Mouse (Mus musculus) G1E (cell line): ENCODE measurements around the gene St6galnac3. TPM values are rescaled to one million over a fixed set of nuclear protein-coding genes. Genes with fewer than 3 reads are reported as not detected.

Experiments used
- ATAC-seq: 2 replicates; pipeline ENCODE4 v1.8.0; 2016; ENCODE audit warnings: mild to moderate bottlenecking; ENCODE audit not compliant: insufficient number of reproducible peaks, poor library complexity, low FRiP score, severe bottlenecking; ENCODE audit errors: extremely low read depth
- DNase-seq: peaks from one replicate; pipeline ENCODE4 v3.0.0; 2012; ENCODE audit warnings: low spot score
- H3K27me3 ChIP-seq: 2 replicates; pipeline ENCODE4 v1.6.1; 2012; ENCODE audit warnings: mild to moderate bottlenecking, low read length, inconsistent platforms; ENCODE audit not compliant: insufficient read depth
- H3K36me3 ChIP-seq: replicated peaks from 2 replicates; pipeline ENCODE3; 2012; ENCODE audit warnings: mild to moderate bottlenecking, inconsistent platforms
- H3K4me1 ChIP-seq: 2 replicates; pipeline ENCODE4 v1.6.1; 2012; ENCODE audit warnings: low read depth, low read length, inconsistent platforms, mixed read lengths; ENCODE audit not compliant: insufficient read depth
- H3K4me3 ChIP-seq: 2 replicates; pipeline ENCODE4 v1.5.1; 2012; ENCODE audit warnings: low read depth, mild to moderate bottlenecking, inconsistent platforms, low read length, moderate library complexity, mixed read lengths
- H3K9me3 ChIP-seq: replicated peaks from 2 replicates; pipeline ENCODE4 v1.6.1; 2012; ENCODE audit warnings: inconsistent platforms
- CTCF ChIP-seq: IDR thresholded peaks from 2 replicates; pipeline ENCODE4 v1.5.1; 2012; ENCODE audit warnings: low read depth, low read length, inconsistent platforms, mixed read lengths
- GATA1 ChIP-seq: IDR thresholded peaks from 2 replicates; pipeline ENCODE4 v1.6.1; 2012; ENCODE audit warnings: borderline replicate concordance, low read length, inconsistent platforms, mixed read lengths
- GATA2 ChIP-seq: IDR thresholded peaks from 2 replicates; pipeline ENCODE4 v1.6.1; 2012; ENCODE audit warnings: low read depth, low read length, inconsistent platforms, borderline replicate concordance
- POLR2AphosphoS5 ChIP-seq: IDR thresholded peaks from 2 replicates; pipeline ENCODE4 v1.6.1; 2012; ENCODE audit warnings: low read depth, low read length, inconsistent platforms; ENCODE audit not compliant: insufficient replicate concordance
- TAL1 ChIP-seq: conservative IDR thresholded peaks from 2 replicates; pipeline ENCODE4 v1.6.1; 2012; ENCODE audit warnings: low read depth, low read length, inconsistent platforms, mixed read lengths
- polyA plus RNA-seq: library from polyadenylated mRNA; stranded (reverse); fragments of >175 nt; gene quantifications from 2 replicates; pipeline ENCODE4 v1.2.3, GENCODE M21; 2012
- total RNA-seq, 2 experiments: library from RNA; stranded (forward) in 1 of 2; stranded (reverse) in 1 of 2; fragments of 200-1000 nt in 1 of 2; fragments of >200 nt in 1 of 2; fragmentation: Nextera tagmentation in 1 of 2; gene quantifications; 2 replicates each; pipeline ENCODE4 v1.2.3; 2014 to 2017

Gene St6galnac3
- total and polyA plus RNA-seq, 3 experiments, result 1.3 to 62.8 (median 45.7) TPM

DNA sequence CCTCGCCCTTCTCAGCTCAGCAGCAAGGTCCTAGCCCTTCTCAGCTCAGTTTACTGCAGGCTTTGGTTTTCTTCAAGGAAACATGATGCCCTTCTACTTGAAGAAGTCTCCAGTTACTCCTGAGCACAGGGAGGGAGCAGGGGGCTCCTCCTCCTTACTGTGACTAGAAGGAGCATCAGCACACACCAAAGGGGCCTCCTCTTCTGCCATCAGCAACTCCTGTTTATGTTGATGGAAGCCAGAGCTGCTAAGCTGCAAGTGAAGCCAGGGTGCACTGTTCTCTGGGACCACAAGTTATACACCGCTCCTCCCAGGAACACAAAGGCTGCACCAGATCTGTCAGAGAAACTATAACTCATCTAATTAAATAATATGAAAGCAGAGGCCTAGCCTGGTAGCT, 34.4 kb downstream of the St6galnac3 start:
- no peak for TF ChIP-seq GATA1
- TF ChIP-seq TAL1, result no peak
- no peak for TF ChIP-seq GATA2
- TF ChIP-seq POLR2AphosphoS5, result no peak
- no peak for TF ChIP-seq CTCF
- Histone ChIP-seq H3K4me1 (peaks cover 57% of the 10 kb centered on the region), H3K4me3 (no peak overlapping the region), H3K36me3 (peaks cover 52% of the 10 kb centered on the region), H3K9me3 (no peaks in the 10 kb centered on the region), H3K27me3 (no peaks in the 10 kb centered on the region)
- DNase-seq (no peak), ATAC-seq (no peak)

DNA sequence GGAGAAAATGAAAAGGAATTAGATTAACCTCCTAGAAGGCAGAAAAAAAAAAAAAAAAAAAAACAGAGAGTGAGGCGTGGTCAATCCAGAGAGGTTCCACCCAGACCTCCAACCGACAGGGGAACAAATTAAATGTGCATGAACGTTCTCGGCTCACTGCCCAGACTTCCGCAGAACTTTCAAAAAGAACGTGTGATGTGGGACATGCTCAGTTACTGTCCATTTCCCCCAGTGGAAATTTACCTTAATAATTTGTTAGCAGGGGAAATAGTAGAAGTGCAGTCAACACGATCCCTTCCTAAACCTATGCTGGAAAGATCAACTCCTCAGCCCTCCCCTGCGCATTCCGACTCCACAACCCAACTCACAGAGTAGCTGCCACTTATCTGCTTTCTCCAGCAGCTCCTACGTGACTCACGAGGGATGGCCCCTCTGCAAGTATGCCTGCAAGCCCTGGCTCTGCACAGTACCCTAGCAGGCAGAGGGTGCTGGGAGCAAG, 35.1 kb downstream of the St6galnac3 start:
- H3K27me3 ChIP-seq, result no peaks in the 10 kb centered on the region
- ATAC-seq, result no peak
- H3K36me3 ChIP-seq, result peaks cover 46% of the 10 kb centered on the region
- H3K4me1 ChIP-seq, result peaks cover 52% of the 10 kb centered on the region
- TF ChIP-seq GATA2 (no peak), CTCF (no peak), POLR2AphosphoS5 (no peak), GATA1 (no peak)
- DNase-seq, result no peak
- H3K9me3 ChIP-seq, result no peaks in the 10 kb centered on the region
- no peak overlapping the region for H3K4me3 ChIP-seq

DNA sequence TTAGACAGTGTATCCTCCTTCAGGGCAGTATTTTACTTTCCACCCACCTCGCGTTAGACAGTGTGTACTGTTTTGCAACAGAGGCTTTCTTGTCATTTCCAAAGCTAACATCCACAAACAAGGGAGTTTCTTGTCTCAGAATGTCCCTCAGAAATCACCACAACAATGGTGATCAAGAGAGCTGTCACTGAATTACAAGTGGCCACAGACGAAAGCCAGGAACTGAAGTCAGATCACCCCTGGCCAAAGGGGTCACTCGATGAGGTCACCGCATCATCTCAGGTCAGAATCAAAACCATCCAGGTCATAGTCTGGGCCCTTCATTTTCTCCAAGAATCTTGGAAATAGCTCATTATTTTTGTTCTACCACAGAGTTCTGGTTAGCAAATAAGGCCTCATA, 37.1 kb downstream of the St6galnac3 start:
- Histone ChIP-seq H3K4me1 (peaks cover 56% of the 10 kb centered on the region), H3K36me3 (peaks cover 50% of the 10 kb centered on the region), H3K9me3 (no peaks in the 10 kb centered on the region), H3K4me3 (no peak overlapping the region), H3K27me3 (no peaks in the 10 kb centered on the region)
- TF ChIP-seq CTCF (no peak), GATA2 (no peak), POLR2AphosphoS5 (no peak), GATA1 (no peak), TAL1 (no peak)
- ATAC-seq (no peak), DNase-seq (no peak)

DNA sequence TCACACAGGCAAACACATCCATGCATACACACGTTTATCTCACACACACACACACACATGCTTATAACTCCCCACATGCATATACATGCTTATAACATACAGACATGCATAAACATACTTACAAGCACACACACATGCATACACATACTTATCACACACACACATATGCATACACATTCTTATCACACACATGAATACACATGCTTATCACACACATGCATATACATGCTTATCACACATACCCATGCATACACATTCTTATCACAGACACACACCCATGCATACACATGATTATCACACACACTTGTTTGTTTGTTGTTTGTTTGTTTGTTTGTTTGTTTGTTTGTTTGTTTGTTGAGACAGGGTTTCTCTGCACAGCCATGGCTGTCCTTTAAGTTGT, 40.1 kb downstream of the St6galnac3 start:
- H3K4me3 ChIP-seq, result no peak overlapping the region
- H3K9me3 ChIP-seq, result no peaks in the 10 kb centered on the region
- TF ChIP-seq TAL1 (peak; percentile 25; the same call in 1 of the 2 replicates), POLR2AphosphoS5 (no peak)
- no peaks in the 10 kb centered on the region for H3K27me3 ChIP-seq
- H3K36me3 ChIP-seq, result peaks cover 60% of the 10 kb centered on the region
- ATAC-seq (no peak), DNase-seq (no peak)
- H3K4me1 ChIP-seq, result peaks cover 56% of the 10 kb centered on the region

DNA sequence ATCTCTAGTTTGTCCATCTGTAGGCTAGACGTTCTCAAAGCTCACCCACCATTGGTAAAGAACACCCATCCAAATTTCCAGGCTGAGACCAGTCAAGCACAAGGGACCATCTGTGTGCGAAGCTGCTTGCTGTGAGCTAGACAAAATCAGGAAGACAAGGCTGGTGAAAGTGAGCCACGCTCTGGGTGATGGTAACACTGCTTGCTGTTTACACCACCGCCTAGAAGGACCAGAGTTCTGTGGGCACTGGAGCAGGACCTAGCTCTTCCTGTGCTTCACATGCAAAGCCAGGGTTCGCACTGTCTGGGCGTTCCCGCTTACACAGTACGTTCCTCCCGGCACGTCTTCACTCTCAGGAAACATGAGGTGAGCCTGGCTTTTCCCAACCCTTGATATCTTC, 42.7 kb downstream of the St6galnac3 start:
- H3K9me3 ChIP-seq, result no peaks in the 10 kb centered on the region
- H3K27me3 ChIP-seq, result no peaks in the 10 kb centered on the region
- H3K4me3 ChIP-seq, result no peak overlapping the region
- DNase-seq (no peak), ATAC-seq (no peak)
- H3K4me1 ChIP-seq, result peaks cover 66% of the 10 kb centered on the region
- TF ChIP-seq GATA1 (no peak), CTCF (no peak), GATA2 (no peak), TAL1 (no peak), POLR2AphosphoS5 (no peak)
- H3K36me3 ChIP-seq, result peaks cover 67% of the 10 kb centered on the region

DNA sequence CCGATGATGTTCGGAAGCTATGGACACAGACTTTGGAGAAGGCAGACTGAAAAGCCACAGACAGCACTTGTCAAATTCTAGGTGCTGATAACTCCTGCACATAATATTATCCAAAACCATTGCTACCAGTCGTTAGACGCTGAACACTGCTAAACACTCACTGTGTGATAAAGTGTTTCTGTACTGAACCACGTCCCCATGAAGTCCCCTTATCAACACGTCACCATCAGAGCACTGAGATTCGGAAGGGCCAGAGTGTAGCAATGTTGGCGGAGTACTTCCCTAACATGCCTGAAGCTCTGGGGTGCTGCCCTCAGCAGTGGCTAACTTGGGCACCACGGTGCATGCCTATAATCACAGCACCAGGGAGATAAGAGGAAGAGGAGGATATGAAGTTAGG, 43.3 kb downstream of the St6galnac3 start:
- peaks cover 71% of the 10 kb centered on the region for H3K36me3 ChIP-seq
- no peaks in the 10 kb centered on the region for H3K27me3 ChIP-seq
- H3K4me1 ChIP-seq, result peaks cover 71% of the 10 kb centered on the region
- ATAC-seq, result no peak
- no peak for DNase-seq
- TF ChIP-seq GATA1, result no peak
- TF ChIP-seq CTCF, result no peak
- no peak for TF ChIP-seq POLR2AphosphoS5
- TF ChIP-seq GATA2, result no peak
- no peak for TF ChIP-seq TAL1
- H3K4me3 ChIP-seq, result no peak overlapping the region
- H3K9me3 ChIP-seq, result no peaks in the 10 kb centered on the region

DNA sequence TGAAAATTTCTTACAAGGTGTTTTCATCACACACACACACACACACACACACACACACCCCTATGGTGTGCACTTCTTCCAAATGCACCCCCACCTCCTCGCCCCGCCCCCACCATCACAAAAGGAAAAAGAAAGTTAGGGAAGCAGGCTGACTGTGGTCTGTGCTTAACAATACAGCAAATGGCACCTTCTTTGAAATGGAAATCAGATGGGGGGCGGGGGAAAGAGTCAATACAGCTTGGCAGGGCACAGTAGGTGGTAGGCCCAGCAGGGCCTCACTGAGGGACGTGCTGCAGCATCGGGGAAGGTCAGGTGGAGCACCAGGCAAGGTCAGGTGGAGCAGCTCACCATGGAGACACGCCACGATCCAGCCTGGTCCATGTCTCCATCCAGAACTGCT, 49.1 kb downstream of the St6galnac3 start:
- peaks cover 88% of the 10 kb centered on the region for H3K4me1 ChIP-seq
- TF ChIP-seq GATA1 (no peak), CTCF (no peak)
- DNase-seq (no peak), ATAC-seq (no peak)
- H3K4me3 ChIP-seq, result no peak overlapping the region; the same call in 1 of the 2 replicates
- H3K36me3 ChIP-seq, result peaks cover 72% of the 10 kb centered on the region
- no peaks in the 10 kb centered on the region for H3K27me3 ChIP-seq
- no peaks in the 10 kb centered on the region for H3K9me3 ChIP-seq
